Mouse (Mus musculus) retina, postnatal 7 days (tissue): ENCODE measurements around the gene Klhdc8a.
"Not testable (repeated sequence)": the region's sequence is repeated elsewhere in the genome, so short reads cannot be mapped to it uniquely, and the experiment has no call there.

Source experiments
- DNase-seq: peaks from one replicate; pipeline ENCODE4 v3.0.0-alpha.2; 2012; ENCODE audit warnings: low read depth, low spot score

Gene Klhdc8a

GRCm38 (mm10) chr1:132343656-132344055 lies 45.2 kb downstream of the Klhdc8a start:
- no peak for DNase-seq

DNA sequence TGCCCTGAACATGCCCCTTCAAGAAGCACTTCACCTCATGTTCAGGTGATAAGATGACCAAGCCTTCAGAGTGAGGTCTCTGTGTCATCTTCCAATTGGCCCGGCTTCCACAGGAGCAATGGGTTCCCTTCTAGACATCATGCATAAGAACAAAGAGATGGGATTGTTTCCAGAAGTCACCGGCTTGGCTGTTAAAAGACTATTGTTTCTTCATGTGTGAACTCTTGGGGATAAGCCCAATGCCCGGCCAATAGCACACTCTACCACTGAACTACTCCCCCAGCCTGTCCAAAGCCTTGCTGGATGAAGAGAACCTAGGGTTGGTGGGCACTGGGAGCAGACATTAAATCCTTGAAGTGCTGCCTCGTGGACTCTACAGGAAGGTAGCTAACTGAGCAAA lies 47.1 kb downstream of the Klhdc8a start:
- no peak for DNase-seq

DNA sequence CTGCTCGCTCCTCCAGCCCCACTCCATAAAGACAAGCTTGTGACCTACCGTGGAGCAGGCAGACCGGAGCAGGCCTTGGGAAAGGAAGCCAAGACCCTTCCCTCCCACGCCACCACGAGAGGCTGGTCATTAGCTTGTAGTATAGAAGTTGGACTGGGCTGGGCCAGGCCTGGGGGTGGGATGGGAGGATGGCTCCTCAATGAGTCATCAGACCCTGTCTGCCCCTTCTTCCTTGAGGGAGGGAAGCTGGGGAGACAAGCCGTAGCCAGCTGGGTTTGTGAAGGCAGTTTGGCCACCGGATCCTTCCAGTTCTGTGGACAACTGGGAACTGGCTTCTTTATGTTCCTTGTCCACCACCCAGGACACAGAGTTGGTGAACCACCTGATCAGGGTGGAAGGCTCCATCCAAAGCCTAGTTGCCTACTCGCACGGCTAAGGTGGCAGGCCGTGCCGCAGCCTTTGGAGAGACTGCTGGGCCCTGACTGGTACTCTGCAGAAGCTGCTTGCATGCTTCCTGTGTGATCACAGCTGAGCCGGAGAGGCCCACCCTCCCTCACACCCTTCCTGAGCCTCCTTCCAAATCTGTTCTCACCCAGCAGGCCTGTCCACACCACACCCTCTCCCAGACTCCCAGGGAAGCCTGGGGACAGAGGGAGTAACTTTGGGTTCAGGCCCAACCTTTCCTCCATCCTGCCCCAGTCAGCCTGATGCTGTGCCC lies 47.9 kb downstream of the Klhdc8a start:
- no peak for DNase-seq

DNA sequence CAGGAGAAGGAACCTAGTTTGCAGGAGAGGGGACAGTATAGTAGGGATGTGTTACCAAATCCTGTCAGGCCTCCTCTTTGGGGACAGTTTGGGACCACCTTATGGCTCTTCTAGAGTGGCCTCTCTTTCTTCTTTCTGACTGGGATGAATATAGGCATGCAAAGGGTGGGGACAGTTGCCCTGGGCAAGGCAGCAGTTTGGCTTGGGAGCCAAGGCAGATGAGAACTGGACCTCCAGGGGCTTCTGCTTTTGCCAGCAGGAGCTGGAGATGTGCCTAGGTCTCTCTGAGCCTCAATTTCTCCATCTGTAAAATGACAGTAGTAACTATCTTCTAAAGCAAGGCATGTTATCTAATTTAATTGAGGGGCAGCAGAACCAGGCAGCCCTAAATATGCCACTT lies 48.5 kb downstream of the Klhdc8a start:
- DNase-seq = no peak

DNA sequence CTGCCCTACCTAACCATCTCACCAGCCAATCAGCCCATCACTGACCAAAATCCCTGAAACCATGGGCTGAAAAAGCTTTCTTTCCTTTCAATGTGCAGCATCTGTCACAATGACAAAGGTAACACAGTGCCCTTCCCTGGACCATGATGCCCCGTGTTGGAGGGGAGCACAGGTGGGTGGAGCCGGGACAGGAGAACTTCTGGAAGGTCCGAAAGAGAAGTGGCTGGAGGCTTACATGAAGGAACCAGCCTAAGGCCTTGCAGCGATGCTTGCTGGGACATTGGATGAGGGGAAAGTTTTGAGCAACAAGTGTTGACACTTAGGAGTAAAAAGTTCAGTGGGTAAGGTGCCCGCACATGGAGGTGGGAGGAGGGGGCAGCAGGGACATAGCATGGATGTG lies 50.0 kb downstream of the Klhdc8a start:
- no peak for DNase-seq

DNA sequence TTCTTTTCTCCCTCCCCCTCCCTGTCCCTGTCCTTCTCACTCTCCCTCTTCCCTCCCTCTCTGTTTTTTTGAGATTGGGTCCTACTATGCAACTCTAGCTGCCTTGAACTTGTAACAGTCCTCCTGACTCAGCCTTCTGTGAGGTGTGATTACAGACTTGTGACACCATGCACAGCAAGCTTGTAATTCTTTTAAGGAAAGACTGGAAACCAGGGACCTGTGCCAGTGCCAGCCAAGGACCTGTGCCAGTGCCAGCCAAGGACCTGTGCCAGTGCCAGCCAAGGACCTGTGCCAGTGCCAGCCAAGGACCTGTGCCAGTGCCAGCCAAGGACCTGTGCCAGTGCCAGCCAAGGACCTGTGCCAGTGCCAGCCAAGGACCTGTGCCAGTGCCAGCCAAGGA lies 50.6 kb downstream of the Klhdc8a start:
- not testable (repeated sequence) for DNase-seq

- DNase-seq = not testable (repeated sequence)
Measured at GRCm38 (mm10) chr1:132349601-132350000, 51.2 kb downstream of the Klhdc8a start.

GRCm38 (mm10) chr1:132351058-132351457 lies 52.6 kb downstream of the Klhdc8a start:
- no peak for DNase-seq

DNA sequence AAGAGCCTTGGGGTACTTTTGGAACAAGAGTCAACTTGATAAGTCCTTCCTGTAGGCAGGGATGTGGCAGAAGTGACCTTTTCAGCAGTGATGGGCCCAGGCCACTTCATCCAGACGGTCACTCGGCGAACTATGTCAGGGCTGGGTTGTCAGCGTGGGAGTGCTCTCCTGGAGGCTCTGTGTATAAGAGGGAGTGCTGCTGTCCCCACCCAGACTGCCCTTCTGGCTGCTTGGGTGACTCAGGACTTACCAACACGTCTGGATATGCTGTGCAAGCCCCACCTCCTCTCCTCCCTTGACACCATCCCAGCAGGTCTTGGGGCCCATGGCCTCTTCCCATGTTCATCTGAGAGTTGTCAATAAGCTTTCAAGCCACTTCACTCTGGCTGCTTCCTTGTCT lies 55.0 kb downstream of the Klhdc8a start:
- DNase-seq = no peak

DNA sequence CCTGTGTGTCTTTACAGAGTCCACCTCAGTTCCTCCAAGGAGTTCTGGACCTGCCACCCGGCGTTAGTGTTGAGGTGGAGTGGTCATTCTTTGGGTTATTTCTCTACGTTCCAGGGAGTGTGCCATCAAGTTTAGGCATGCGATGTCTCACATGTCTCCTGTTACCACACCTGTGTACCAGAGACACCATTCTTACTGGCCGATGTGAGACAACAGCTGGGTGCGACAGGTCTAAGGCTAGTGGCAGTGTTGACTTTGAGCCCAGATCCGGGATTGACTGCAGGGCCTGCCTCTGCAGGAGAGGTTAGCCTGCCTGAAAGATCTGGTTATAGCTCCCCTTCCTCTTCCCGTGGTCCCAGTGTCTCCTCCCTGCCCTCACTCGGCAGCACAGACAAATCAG lies 55.8 kb downstream of the Klhdc8a start:
- DNase-seq = no peak

- DNase-seq = no peak
Measured at GRCm38 (mm10) chr1:132355162-132355601, 56.8 kb downstream of the Klhdc8a start.

- DNase-seq = peak; percentile 84
Measured at GRCm38 (mm10) chr1:132355841-132356242, 57.4 kb downstream of the Klhdc8a start.

GRCm38 (mm10) chr1:132356841-132357240 lies 58.4 kb downstream of the Klhdc8a start:
- no peak for DNase-seq
